Mouse (Mus musculus) left cerebral cortex, postnatal 4 days (tissue): ENCODE measurements around the gene Mex3d. TPM values are rescaled to one million over a fixed set of nuclear protein-coding genes. Genes with fewer than 3 reads are reported as not detected.
A peak's percentile ranks its signal among the peaks of the same experiment; 100 is the strongest.

Source experiments
- DNase-seq: peaks from one replicate; pipeline ENCODE4 v3.0.0-alpha.2; 2022
- intact Hi-C: fragments of 180-260 bp; cut with DNase I; formaldehyde crosslinking; loops from one replicate; pipeline ENCODE4 v1.15.1; 2025
- total RNA-seq, 2 experiments: library from RNA; stranded (reverse); gene quantifications; 2 replicates each; pipeline ENCODE4 v1.2.3; 2021

Gene Mex3d
- total RNA-seq: 10 to 100 TPM; 75.5 to 80.1 TPM

DNA sequence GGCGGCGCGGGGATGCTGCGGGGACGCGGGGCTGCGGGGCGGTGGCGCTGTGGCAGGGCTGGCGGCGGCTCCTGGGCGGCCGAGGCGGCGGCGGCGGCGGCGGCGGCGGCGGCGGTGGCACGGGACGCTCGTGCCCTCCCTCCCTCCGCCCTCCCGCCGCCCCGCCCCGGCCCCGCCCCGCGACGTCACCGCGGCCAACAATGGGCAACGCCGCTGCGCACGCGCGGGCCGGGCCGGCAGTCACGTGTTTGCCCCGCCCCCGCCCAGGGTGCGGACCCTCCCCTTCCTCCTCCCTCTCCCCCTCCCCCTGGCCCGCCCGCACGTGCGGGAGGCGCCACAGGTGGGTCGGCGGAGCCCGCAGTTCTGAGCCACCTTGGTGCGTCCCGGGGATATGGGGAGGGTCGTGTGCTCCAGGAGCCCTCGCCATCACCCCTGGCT lies at the start of gene Mex3d:
Mex3d (minus strand) TSS at position 138 of the 438 bp plus-strand sequence.
- DNase-seq: peak; percentile 97
- intact Hi-C loops: no loop called here

DNA sequence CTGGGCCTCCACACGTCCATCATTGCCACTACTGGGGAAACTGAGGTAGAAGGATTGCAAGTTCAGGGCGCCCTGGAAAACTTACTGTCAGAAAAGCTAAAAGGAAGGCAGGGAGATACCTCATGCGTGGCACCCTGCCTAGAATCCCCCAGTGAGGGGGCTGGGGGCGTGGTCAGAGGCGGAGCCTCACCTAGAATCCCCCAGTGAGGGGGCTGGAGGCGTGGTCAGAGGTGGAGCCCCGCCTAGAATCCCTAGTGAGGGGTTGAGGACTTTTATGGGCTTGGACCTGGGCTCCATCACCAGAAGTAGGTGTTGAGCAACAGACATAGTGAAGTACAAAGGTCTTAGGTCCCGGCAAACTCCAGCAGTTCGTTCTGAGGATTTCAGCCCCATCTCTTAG lies 48.8 kb upstream of the Mex3d start:
- intact Hi-C loops: no loop called here
- DNase-seq: no peak

DNA sequence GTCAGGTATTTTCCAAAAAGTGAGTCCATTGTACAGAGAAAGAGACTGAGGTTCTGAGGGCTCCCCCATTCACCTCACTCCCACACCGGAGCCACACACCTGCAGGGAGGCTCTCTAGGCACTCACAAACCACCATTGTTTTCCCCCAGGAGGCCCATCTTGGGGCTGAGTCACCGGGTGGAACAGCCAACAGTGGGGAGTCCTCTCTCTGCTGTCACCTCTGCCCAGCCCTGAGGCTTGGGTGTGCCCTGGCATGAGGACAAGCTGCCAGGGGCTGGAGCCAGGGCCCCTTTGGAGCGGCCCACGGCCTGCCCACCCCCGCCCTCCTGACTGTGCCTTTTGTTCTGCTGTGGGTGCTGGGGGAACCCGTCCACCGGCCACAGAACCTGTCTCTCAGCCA lies 48.3 kb upstream of the Mex3d start:
- intact Hi-C loops: no loop called here
- no peak for DNase-seq

DNA sequence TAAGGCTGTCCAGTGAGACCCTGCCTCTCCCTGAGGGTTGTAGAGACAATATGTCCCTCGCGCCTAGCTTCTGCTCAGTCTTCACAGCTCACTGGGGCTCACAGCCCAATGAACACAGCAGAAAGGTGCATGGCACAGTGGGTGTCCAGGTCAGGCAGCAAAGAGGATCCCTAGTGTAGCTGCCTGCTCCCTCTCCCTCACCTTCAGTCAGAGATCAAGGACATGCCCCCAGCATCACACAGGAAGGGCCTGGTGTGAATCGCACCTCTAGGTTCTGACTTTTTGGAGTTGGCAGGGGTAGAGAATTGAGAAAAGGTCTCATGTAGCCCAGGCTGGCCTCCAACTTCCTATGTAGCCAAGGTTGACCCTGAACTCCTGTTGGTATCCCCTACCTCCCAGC lies 47.4 kb upstream of the Mex3d start:
- intact Hi-C loops: no loop called here

GRCm38 (mm10) chr10:80434233-80434592 lies 46.8 kb upstream of the Mex3d start:
- DNase-seq: no peak

More for the DNA sequence above, 47.4 kb upstream of the Mex3d start:
- no peak for DNase-seq

DNA sequence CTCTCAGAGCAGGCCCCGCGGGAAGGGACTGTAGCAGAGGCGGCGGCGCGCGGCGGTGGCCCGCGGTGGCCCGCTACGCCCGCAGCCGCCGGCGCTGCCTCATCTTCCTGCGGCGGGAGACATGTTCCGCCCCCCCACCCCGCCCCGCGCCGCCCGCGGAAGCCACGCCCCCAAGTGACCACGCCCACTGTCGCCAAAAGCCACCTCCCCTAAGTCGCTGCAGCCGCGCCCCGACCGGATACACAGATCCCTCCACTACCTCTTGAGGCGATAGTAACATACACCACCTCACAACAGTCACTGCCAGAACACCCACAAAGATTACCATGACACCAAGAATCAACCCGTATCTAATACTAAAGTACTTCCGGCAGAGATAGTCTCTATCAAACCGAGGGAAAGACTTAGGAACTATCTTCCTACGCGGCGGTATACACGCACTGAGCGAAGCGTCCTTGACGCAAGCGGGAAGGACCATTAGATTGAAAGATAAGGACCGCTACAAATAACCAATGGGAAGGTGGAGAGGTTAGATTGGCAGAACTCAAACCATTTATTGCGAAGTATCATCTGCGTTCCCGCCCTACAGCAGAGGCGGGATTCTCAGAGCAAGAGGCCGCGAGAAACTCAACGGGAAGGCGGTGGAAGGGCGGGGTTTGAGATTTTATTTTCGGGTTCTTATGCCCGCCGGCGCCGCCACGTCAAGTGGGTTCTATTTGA lies 46.2 kb upstream of the Mex3d start, which contains the start of gene Tcf3:
Tcf3 (minus strand) TSS at position 135 of the 720 bp plus-strand sequence.
- DNase-seq: peak; percentile 96
- intact Hi-C loops: no loop called here

More at GRCm38 (mm10) chr10:80434233-80434592, 46.8 kb upstream of the Mex3d start:
- intact Hi-C loops: no loop called here

- peak; percentile 58 for DNase-seq
- intact Hi-C loops: no loop called here
These were observed 45.6 kb upstream of the Mex3d start for GRCm38 (mm10) chr10:80432936-80433512.

DNA sequence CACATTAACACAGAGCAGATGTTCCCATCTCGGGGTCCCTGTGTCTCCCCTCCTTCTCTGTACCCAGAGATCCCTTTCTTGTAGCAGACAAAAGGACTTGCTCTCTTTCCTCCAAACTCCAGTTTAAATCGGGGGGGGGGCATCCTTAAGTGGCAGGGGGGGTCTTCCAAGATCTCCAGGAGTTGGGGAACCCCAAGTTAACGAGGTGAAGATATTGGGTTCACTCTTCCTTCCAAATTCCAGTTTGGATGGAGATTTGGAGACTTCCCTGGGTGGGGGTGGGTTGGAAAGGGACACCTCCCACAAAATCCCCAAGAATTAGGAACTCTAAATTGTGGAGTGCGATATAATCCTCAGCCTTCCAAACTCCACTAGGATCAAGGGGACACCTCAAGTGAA lies 44.9 kb upstream of the Mex3d start:
- intact Hi-C loops: no loop called here
- DNase-seq: no peak

DNA sequence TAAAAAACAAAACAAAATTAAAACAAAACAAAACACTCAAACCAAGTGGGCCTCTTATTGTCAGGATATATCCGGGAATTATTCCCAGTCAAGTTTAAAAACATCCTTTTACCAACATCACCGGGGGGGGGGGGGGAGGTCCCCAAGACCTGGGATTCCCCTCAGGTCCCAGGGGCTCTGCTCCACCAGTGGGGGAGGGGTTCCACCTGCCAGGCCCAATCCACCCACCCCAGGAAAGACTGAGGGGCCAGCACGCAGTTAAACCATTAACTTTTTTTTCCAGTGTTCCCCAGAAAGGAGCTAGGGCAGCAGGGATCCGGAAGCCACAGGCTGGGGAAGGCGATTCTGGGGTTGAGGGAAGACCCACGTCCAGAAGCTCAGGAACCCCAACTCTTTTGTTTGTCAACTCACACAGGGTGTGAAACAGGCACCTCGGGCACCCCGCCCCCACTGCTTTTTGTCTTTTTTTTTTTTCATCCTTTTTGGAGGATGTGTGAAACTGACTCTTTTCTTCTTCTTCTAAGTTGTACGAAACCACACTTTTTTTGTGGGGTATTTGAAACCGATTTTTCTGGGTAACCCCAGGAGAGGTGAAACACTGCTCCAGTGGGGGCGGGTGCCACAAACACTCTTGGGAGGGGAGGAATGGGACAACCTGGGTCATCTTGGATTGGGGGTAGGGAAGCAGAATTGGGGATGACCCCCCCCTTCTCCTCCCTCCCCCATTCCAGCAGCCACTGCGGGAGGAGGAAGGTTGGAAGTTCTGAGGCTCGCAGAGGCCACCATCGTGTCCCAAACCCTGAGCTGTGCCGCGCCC lies 44.3 kb upstream of the Mex3d start:
- intact Hi-C loops: no loop called here
- DNase-seq: no peak

DNA sequence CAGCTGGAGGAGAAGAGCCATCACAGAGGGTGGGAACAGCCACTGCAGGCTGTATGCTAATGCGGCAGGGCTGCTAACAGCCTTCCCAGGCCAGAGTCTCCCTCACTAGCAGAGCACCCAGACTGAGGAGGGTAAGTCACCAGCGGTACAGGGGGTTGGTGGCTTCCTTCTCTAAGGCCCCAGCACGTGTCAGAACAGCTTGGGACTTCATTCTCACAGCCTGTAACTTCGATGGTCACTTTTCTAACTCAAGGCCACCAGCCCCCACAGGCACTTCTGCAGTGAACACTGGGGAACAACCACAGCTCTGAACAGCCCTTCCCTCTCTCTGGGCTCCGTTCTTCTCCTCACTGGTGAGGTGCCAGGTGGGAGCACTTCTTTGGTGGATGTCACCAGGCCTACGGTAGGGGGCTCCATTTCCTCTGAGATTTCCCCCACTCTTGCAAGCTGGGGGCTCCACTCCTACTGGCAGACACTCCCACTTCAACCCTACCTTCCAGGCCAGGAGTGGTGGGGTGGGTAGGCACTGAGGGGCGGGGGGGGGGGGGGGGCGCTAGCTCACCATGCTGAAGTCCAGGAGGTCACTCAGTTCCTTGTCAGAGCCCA lies 43.0 kb upstream of the Mex3d start:
- intact Hi-C loops: no loop called here
- no peak for DNase-seq

DNA sequence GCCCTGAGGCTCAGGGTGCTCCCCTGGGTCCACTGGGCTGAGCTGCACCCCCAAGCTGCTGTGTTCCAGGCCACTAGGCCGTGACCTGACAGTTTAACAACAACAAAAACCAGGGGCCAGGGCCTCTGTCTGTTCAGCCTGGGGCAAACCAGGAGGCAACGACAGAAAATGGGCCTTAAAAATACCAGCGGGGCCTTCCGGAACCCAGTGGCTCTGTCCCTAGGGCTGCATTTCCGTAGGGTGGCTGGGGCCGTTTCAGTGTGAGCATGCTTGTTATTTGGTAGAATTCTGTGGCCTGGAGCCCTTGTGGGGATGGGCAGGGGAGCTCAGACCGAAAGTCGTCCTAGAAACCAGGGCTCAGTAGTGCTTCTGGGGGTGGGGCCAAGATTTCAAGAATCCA lies 42.3 kb upstream of the Mex3d start:
- intact Hi-C loops: no loop called here
- no peak for DNase-seq

DNA sequence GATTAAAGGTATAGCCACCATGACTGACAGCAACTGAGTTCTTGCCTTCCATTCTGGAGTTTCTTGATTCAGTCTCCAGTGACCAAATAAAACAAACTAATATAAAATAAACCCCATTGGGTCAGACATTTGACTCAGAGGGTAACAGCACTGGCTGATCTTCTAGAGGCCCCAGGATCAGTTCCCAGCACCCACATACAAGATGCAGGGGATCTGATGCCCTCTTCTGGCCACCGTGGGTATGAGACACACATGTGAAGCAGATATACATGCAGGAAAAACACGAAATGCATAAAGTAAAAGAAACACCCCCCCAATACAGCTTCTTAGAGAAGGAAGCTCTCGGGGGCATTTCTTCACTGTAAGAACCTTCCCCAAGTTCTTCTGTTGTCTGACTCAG lies 37.6 kb upstream of the Mex3d start:
- DNase-seq: no peak
- intact Hi-C loops: no loop called here

- intact Hi-C loops: no loop called here
- DNase-seq: no peak
These were observed 36.1 kb upstream of the Mex3d start for GRCm38 (mm10) chr10:80423562-80423961.

- intact Hi-C loops: no loop called here
- DNase-seq: no peak
These were observed 34.4 kb upstream of the Mex3d start for GRCm38 (mm10) chr10:80421651-80422472.

- intact Hi-C loops: no loop called here
- no peak for DNase-seq
These were observed 33.7 kb upstream of the Mex3d start for GRCm38 (mm10) chr10:80421208-80421607.

DNA sequence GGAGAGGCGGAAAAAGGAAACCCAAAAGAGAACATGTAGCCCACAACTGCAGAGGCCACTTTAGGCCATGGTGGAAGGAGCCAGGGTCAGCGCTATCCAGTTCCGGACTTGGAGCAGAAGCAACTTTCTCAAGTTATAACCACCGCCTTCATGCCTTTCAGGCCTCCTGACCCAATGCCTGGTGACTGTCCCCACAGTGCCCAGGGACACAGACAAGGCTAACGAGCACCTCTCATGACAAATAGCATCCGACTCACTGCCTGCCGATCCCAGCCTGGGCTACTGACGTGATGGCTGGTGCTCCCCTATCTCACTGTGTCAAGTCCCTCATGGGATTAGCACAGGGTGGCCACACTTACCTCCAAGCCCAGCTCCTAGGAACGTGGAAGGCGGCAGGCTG lies 33.3 kb upstream of the Mex3d start:
- intact Hi-C loops: no loop called here

GRCm38 (mm10) chr10:80419419-80419818 lies 32.0 kb upstream of the Mex3d start:
- intact Hi-C loops: no loop called here
- DNase-seq: peak; percentile 59

More for the DNA sequence above, 33.3 kb upstream of the Mex3d start:
- no peak for DNase-seq

GRCm38 (mm10) chr10:80418311-80418710 lies 30.9 kb upstream of the Mex3d start:
- DNase-seq: peak; percentile 91
- intact Hi-C loops: no loop called here

DNA sequence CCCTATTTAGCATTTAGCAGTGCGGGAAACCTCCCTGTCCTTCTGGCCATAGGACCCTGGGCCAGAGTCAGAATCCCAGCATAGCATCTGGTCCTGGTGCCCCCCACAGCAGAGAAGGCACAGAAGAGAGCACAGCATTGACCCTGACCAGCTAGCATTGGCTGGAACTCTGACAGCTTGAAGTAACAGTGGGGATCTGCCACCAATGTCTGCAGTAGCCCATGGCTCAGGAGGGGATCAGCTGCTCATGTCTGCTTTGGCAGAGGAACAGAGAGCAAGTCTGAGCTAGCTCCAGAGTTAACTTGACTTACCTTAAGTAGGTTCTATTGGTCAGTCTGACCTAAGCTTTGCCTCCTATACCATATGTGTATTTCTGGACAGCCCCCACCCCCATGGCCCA lies 30.4 kb upstream of the Mex3d start:
- intact Hi-C loops: no loop called here
- peak; percentile 73 for DNase-seq

GRCm38 (mm10) chr10:80417371-80417770 lies 29.9 kb upstream of the Mex3d start:
- no peak for DNase-seq
- intact Hi-C loops: no loop called here
